Mouse (Mus musculus) heart, postnatal 25 days (tissue): ENCODE data around the gene Foxo3. TPM values are rescaled to one million over a fixed set of nuclear protein-coding genes. Genes with fewer than 3 reads are reported as not detected.

Source experiments
- DNase-seq: peaks from one replicate; pipeline ENCODE4 v3.0.0; 2022; ENCODE audit warnings: low spot score
- intact Hi-C: fragments of 180-260 bp; cut with DNase I; formaldehyde crosslinking; loops from one replicate; pipeline ENCODE4 v1.15.1; 2025
- total RNA-seq, 2 experiments: library from RNA; stranded (reverse); gene quantifications; 2 replicates each; pipeline ENCODE4 v1.2.3; 2021

Foxo3 gene
- total RNA-seq, 2 experiments from 2014 or later, result 69.7 to 90.2 TPM

GRCm38 (mm10) chr10:42260523-42260922, 16.0 kb downstream of the Foxo3 start:
- intact Hi-C loops, result no loop called here
- DNase-seq, result no peak

DNA sequence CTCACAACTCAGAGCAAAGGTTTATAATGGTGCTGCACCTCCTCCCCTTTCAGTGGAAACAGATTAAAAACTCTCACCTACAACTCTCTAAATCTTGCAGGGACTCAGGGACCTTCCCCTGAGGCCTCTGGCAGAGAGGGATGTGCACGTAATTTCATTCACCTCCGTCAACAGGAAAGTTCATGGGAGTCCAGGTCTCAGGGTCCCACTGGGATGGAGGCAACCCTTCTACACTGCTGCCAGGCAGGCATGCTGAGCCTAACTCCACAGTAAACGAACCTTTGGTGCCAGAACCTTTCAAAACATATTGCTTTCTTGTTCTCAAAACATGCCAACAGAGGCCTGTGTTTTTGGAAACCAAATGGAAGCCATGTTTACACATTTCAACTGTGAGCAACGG, 17.0 kb downstream of the Foxo3 start:
- DNase-seq, result no peak
- intact Hi-C loops, result no loop called here

GRCm38 (mm10) chr10:42257985-42258384, 18.6 kb downstream of the Foxo3 start:
- intact Hi-C loops, result no loop called here
- no peak for DNase-seq

- no peak for DNase-seq
- intact Hi-C loops, result no loop called here
These were observed 21.8 kb downstream of the Foxo3 start for GRCm38 (mm10) chr10:42254788-42255187.

DNA sequence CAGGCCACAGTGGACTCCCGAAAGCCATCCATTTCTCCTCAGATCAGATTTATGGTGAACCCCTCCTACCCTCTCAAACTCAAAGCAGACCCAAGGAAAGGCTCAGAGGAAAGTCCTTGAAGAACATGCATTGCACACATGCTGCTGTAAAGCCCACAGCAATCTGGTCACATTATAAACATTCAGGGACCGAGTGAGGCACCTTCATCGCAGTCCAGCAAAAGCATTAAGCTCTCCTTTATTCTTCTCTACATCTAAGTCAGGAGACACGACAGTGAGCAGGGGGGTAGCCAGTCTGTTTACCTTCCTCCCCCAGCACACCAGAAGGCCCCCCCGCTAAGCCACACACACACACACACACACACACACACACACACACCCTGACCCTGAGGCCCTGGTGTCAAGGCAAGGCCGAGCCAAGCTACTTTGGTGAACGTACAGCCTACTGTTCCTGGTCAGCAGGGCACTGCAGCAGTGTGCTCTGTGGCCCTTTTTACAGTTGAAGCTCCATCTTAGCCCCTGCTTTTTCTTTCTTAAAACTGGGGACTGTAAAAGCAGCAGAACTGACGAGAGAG, 24.7 kb downstream of the Foxo3 start:
- intact Hi-C loops, result loop anchor here (2.0 kb wide), 1 partner anchor 13 kb away; no protein-coding TSS in a partner anchor
- no peak for DNase-seq

- DNase-seq, result peak; percentile 83
- intact Hi-C loops, result loop anchor here (2.0 kb wide), 1 partner anchor 14 kb away; no protein-coding TSS in a partner anchor
These were observed 25.4 kb downstream of the Foxo3 start for GRCm38 (mm10) chr10:42251203-42251602.

DNA sequence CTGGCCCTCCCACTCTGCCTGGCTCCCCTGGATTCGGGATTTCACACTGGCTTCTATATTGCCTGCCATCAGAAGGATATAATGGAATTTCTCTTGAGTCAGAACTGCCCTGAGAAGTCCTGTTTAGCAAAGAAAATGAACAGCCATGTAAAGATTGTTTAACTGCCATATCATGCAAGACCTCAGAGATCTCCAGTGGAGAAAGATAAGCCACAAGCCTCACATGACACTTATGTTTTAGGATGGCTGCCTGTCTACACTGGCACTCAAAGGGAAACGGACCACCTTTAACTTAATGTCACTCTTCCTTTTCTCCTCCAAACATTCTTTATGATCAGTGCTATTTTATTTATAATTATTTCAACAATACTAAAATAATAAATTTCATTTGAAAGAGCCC, 26.6 kb downstream of the Foxo3 start:
- intact Hi-C loops, result loop anchor here (2.0 kb wide), 1 partner anchor 15 kb away; no protein-coding TSS in a partner anchor
- no peak for DNase-seq

DNA sequence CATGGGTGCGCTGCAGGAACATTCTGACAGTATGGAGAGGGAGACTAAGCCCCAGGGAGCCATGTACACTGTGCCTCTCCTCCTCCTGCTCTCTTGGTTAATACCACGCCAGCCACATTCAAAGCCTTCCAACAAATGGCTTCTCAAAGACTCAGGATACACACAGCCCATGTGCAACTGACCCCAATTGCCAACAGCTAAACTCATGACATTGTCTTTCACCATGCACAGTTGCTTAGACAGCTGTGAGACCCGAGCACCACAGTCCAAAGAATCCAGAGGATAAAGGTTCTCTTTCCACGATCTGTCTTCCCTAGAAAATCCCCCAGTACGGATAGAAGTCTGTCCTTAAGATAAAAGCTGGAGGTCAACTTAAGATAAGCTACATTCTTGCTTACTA, 27.9 kb downstream of the Foxo3 start:
- no peak for DNase-seq
- intact Hi-C loops, result no loop called here

- intact Hi-C loops, result no loop called here
- no peak for DNase-seq
These were observed 28.4 kb downstream of the Foxo3 start for GRCm38 (mm10) chr10:42248156-42248555.

- intact Hi-C loops, result loop anchor here (2.0 kb wide), 1 partner anchor 44 kb away; no protein-coding TSS in a partner anchor
- DNase-seq, result peak; percentile 37
These were observed 29.3 kb downstream of the Foxo3 start for GRCm38 (mm10) chr10:42247125-42247816.

DNA sequence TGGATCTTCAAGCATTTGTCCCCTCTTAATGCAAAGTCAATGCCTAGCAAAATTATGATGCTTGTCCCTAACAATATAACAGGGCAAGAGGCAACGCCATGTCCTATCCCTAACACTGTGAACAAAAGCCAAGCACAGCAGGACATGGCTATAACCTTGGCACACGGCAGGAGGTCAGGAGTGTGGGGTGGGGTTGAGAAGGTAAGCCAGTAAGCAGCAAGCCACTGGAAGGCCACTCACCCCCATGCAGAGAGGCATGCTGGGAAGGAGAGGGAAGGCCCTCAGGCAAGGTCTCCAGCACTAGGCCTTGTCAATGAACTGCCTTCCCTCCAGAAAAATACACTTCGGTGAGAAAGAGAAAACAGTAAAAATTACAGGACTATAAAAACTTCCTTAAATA, 30.1 kb downstream of the Foxo3 start:
- intact Hi-C loops, result loop anchor here (2.0 kb wide), 1 partner anchor 44 kb away; no protein-coding TSS in a partner anchor

DNA sequence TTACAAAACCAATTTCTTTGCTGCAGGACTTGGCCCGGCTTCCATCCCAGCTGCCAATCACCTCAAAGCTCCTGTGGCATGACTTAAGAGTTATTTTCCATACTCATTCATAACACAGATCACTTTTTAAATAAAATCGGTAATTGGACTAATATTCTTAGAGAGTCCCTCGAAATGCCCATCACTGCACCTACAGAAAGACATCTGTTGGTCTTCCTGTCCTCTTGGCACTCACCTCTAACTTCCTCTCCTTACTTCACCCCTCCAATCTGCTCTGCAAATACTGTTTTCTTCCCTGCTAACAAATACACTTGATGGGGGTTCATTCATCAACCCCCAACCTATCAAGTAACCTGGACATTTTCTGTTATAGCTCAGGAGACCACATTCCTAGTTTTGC, 30.9 kb downstream of the Foxo3 start:
- intact Hi-C loops, result loop anchor here (2.0 kb wide), 1 partner anchor 43 kb away; no protein-coding TSS in a partner anchor
- no peak for DNase-seq

More for the DNA sequence above, 30.1 kb downstream of the Foxo3 start:
- no peak for DNase-seq

DNA sequence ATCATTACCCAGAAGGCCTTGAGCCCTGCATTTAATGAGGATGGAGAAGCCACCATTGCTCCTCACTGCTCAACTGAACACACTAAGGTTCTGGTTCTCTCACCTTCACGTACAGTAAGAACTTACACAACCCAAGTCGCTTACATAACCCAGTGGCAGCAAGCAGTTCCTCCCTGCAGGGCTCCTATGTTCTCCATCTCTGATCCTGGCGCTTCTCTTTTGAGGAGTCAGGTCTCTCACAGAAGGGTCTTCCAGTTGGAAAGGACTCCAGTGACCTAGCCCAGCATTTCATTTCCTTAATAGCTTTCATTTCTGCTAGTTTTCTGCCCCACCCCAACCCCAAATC, 31.3 kb downstream of the Foxo3 start:
- no peak for DNase-seq
- intact Hi-C loops, result no loop called here

DNA sequence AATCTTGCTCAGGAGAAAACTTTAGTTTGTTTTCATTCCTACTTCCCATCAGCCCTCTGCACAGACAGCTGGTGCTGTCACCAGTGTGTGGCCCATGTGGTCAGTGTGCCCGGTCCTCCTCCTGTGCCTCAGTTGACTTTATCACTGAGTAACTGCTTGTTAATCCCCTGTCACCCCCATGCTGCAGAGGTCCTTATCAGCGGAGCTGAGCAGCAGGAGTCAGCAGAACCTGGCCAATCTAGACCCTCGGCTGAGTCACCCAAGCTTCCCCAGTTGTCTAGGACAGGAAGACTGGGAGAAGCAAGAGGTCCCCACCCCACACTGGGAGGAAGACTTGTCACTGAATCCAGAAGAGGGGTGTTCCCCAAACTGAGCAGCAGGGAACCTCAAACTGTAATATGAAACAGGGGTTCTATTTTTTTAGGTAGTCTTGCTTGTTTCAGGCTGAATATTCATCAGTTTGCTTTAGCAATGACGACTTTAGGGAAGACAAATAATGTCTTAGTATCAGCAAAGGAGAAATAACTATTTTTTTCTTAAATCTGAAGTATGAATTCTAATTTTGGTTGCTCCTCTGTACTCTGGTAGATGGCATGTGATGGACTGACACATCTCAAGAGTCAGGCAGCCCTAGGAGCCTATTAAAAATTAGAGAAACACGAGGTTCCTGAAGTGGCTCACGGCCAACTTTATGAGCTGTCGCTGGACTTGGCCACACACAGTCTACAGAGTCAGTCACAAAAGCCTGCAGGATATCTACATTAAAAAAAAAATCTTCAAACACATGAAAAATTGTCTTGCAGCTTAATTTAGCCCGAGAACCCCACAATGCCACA, 31.9 kb downstream of the Foxo3 start:
- no peak for DNase-seq
- intact Hi-C loops, result no loop called here

DNA sequence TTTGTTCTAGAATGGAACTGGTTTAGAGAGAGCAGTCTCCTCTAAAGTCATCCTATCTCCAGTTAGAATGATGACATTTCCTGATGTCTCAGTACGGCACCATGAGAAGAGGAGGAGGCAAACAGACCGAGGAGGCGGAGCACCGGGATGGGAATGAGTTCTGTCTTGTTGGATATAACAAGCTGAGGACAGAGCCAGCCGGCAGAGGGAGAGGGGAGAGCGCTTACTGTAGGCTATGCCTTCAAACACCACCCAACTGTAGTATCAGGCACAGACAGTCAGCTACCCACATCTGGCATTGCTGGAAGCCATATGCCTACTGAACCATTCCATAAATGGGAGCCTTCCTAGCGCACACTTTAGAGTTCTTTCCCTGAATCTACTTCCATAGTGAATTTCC, 32.6 kb downstream of the Foxo3 start:
- intact Hi-C loops, result loop anchor here (2.0 kb wide), 1 partner anchor 15 kb away; no protein-coding TSS in a partner anchor
- DNase-seq, result no peak

GRCm38 (mm10) chr10:42242484-42242883, 34.1 kb downstream of the Foxo3 start:
- intact Hi-C loops, result loop anchor here (2.0 kb wide), 1 partner anchor 14 kb away; no protein-coding TSS in a partner anchor
- no peak for DNase-seq

- intact Hi-C loops, result loop anchor here (2.0 kb wide), 1 partner anchor 13 kb away; no protein-coding TSS in a partner anchor
- DNase-seq, result no peak
These were observed 34.8 kb downstream of the Foxo3 start for GRCm38 (mm10) chr10:42241775-42242174.

DNA sequence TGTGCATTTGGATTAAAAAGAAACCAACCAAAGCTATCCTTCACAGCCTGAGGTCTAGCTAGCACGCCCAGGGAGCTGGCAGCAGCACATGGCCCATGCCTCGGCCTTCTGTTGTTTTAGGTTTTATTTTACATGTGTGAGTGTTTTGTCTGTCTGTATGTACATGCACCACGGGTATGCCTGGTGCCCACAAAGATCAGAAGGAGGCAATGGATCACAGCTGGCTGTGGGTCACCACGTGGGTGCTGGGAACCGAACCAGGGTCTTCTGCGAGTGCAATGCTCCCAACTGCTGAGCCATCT, 36.8 kb downstream of the Foxo3 start:
- intact Hi-C loops, result no loop called here

GRCm38 (mm10) chr10:42238923-42239809, 37.4 kb downstream of the Foxo3 start:
- no peak for DNase-seq
- intact Hi-C loops, result no loop called here

More for the DNA sequence above, 36.8 kb downstream of the Foxo3 start:
- no peak for DNase-seq

DNA sequence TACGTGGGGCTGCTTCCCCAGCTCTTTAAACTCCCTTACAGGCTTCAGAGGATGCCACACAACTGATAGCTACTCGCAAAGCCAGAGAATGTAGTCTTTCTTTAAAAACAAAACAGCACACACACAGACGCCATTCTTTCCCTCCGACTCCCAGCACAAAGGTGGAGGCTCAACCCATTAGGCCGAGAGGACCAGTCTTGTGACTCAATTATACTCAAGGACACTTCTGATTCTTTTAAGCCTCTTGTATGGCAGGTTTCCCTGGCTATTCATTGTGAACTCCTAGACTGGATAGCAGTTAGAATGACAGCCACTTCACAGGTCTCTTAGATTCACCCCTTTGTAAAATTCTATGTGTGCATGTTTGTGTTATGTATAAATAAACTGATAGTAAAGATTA, 38.3 kb downstream of the Foxo3 start:
- no peak for DNase-seq
- intact Hi-C loops, result no loop called here
